Mouse (Mus musculus) lung, embryonic 15.5 days (tissue): ENCODE measurements at regions not wholly inside any gene's neighbourhood (a gene's known extent, or its start where the extent isn't known, plus 50 kb on each side); places are given as distances from the start of the nearest gene placed in this dataset.

ENCODE experiments used
- ATAC-seq: fragments of 200-750 bp; cut with Nextera tagmentation; 2 replicates; pipeline ENCODE4 v1.8.0; 2017; ENCODE audit warnings: moderate number of reproducible peaks, borderline replicate concordance; ENCODE audit not compliant: low FRiP score, low TSS enrichment; ENCODE audit errors: extremely low read depth
- H3K27ac ChIP-seq: fragments of 300-500 bp; sonication (generic); 2 replicates; pipeline ENCODE4 v1.5.1; 2015; ENCODE audit warnings: moderate library complexity, mild to moderate bottlenecking, inconsistent platforms
- H3K27me3 ChIP-seq: fragments of 300-500 bp; sonication (generic); 2 replicates; pipeline ENCODE4 v1.6.1; 2015; ENCODE audit warnings: inconsistent platforms
- H3K36me3 ChIP-seq: fragments of 300-500 bp; sonication (generic); 2 replicates; pipeline ENCODE4 v1.6.1; 2015; ENCODE audit warnings: inconsistent platforms
- H3K4me1 ChIP-seq: fragments of 300-500 bp; sonication (generic); 2 replicates; pipeline ENCODE4 v1.6.1; 2015; ENCODE audit warnings: inconsistent platforms
- H3K4me2 ChIP-seq: fragments of 300-500 bp; sonication (generic); 2 replicates; pipeline ENCODE4 v1.6.1; 2015; ENCODE audit warnings: inconsistent platforms, mild to moderate bottlenecking, moderate library complexity
- H3K4me3 ChIP-seq: fragments of 300-500 bp; sonication (generic); 2 replicates; pipeline ENCODE4 v1.5.1; 2015; ENCODE audit warnings: mild to moderate bottlenecking, inconsistent platforms
- H3K9ac ChIP-seq: fragments of 300-500 bp; sonication (generic); 2 replicates; pipeline ENCODE4 v1.6.1; 2015; ENCODE audit warnings: inconsistent platforms
- H3K9me3 ChIP-seq: fragments of 300-500 bp; sonication (generic); 2 replicates; pipeline ENCODE4 v1.6.1; 2016; ENCODE audit warnings: inconsistent platforms
- WGBS: fragments of 180-500 bp; shearing (Covaris S2); methylation state at CpG from one replicate; pipeline ENCODE4 v1.1.7; 2015; 5-methylcytosine and 5-hydroxymethylcytosine counted together

DNA sequence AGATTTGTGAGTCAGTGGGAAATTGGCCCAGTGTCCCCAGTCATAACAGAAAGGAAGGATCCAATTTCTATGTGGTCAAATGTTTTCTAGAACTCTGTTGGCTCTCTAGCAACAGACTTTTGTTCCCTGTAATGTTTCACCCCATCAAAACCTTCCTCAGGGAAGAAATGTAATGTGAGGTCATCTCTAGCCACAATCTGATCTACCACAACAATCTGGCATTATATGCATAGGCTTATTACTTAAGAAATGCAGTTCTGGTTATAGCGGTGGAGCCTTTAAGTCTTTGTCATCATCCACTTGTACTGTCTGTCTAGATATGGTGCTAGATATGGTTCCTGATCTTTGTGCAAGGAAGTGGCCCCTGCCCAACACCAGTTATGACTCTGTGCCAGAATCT is 178.4 kb upstream of the Pdzrn3 start:
- H3K4me1 ChIP-seq: no peaks in the 10 kb centered on the region
- ATAC-seq: no peak
- H3K27ac ChIP-seq: no peak overlapping the region
- H3K4me2 ChIP-seq: no peak overlapping the region
- H3K9ac ChIP-seq: no peak overlapping the region
- H3K9me3 ChIP-seq: no peaks in the 10 kb centered on the region
- H3K36me3 ChIP-seq: no peaks in the 10 kb centered on the region
- 92% methylated on average over 1 of the region's 1 CpGs for WGBS
- no peak overlapping the region for H3K4me3 ChIP-seq
- H3K27me3 ChIP-seq: no peaks in the 10 kb centered on the region

DNA sequence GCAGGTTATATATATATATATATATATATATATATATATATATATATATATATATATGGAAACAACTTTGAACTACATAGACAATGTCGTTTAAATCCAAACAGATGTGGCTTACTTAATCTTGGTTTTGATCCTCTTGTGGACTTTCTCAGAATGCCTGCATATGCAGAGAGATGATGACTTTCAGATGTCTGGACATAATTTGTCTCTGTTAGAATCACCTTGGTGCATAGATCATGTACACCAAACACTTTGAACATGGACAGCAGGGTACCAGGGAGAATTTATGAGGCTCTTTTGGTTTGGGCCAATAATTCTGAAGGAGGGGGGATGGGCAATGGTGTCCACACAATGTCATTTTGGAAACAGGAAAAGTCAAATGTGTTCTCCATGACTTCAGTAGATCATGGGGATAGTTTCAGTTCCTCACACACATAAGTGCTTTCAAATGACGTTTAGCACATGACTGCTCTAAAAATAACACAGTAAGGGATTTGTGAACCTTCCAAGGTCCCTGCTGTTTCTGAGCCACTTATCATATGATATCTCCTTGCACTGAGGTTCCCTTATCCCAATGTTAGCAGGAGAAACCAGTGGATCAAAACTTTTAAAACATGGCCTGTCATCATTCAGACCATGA is 177.4 kb upstream of the Pdzrn3 start:
- H3K4me3 ChIP-seq: no peak overlapping the region
- 34% methylated on average over 2 of the region's 2 CpGs for WGBS
- ATAC-seq: no peak
- H3K9ac ChIP-seq: no peak overlapping the region
- H3K4me1 ChIP-seq: no peaks in the 10 kb centered on the region
- H3K27me3 ChIP-seq: no peaks in the 10 kb centered on the region
- H3K4me2 ChIP-seq: no peak overlapping the region
- no peak overlapping the region for H3K27ac ChIP-seq
- H3K9me3 ChIP-seq: no peaks in the 10 kb centered on the region
- no peaks in the 10 kb centered on the region for H3K36me3 ChIP-seq

DNA sequence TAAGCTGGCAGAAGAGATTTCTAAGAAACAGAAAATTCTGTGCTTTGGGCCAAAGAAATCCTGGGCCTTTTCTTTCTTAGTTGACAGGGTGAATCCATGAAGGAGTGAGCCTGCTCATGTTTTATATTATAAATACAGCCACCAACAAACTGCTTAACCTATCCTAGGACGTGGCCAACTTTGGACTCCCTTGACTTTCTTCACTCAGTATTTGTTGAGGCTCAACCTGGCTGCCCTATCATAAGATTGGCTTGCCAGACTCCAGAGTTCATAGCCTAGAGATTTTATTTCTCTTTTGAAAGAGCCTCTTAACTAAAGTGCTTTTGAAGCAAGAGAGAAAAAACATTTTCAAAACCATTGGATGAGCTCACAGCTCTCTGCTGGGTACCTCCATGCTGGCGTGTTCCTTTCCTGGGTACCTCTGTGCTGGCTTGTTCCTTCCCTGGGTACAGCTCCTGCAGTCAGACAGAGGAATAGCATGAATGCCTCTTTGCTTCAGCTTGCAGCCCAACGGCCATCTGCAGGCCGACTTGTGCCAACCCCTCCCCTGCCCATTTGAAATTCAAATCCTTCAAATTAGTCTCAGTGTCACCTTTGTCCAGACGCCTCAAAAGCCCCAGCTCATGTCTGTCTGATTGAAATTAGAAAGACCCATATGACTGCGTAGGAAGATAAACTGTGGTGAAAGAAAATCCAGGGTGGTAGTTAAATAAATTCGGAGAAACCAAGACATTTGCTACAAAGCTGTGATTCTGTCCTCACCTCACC is 173.0 kb upstream of the Pdzrn3 start:
- WGBS: 35% methylated on average over 7 of the region's 7 CpGs
- ATAC-seq: no peak

DNA sequence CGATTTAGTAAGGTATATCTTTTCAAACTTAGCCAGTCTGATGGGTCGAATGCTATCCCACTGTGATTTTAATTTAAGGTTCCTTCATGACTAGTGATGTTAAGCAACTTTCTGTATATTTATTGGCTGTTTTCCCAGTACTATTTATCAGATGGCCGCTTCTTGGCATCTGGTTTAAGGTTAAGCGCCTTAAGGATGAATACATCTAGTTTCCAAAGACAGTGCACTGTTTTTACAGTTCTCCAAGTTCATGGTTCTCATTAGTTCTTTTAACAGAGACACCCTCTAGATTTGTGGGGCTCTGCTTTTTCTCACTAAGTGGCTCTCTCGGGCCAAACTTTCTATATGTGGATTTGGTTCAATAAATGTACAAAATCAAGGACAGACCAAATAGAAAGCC is 159.9 kb upstream of the Pdzrn3 start:
- peaks cover 7% of the 10 kb centered on the region; the same call in 1 of the 2 replicates for H3K4me1 ChIP-seq
- no peak overlapping the region for H3K27ac ChIP-seq
- no peak overlapping the region for H3K4me2 ChIP-seq
- peaks cover 3% of the 10 kb centered on the region; the same call in 1 of the 2 replicates for H3K27me3 ChIP-seq
- H3K4me3 ChIP-seq: no peak overlapping the region
- no peaks in the 10 kb centered on the region for H3K9me3 ChIP-seq
- WGBS: 54% methylated on average over 5 of the region's 5 CpGs
- no peaks in the 10 kb centered on the region for H3K36me3 ChIP-seq
- H3K9ac ChIP-seq: no peak overlapping the region
- no peak for ATAC-seq

More for the DNA sequence above, 173.0 kb upstream of the Pdzrn3 start:
- Histone ChIP-seq H3K36me3 (no peaks in the 10 kb centered on the region), H3K27ac (no peak overlapping the region), H3K9ac (no peak overlapping the region), H3K9me3 (no peaks in the 10 kb centered on the region), H3K4me1 (no peaks in the 10 kb centered on the region), H3K4me2 (no peak overlapping the region), H3K27me3 (no peaks in the 10 kb centered on the region), H3K4me3 (no peak overlapping the region)

DNA sequence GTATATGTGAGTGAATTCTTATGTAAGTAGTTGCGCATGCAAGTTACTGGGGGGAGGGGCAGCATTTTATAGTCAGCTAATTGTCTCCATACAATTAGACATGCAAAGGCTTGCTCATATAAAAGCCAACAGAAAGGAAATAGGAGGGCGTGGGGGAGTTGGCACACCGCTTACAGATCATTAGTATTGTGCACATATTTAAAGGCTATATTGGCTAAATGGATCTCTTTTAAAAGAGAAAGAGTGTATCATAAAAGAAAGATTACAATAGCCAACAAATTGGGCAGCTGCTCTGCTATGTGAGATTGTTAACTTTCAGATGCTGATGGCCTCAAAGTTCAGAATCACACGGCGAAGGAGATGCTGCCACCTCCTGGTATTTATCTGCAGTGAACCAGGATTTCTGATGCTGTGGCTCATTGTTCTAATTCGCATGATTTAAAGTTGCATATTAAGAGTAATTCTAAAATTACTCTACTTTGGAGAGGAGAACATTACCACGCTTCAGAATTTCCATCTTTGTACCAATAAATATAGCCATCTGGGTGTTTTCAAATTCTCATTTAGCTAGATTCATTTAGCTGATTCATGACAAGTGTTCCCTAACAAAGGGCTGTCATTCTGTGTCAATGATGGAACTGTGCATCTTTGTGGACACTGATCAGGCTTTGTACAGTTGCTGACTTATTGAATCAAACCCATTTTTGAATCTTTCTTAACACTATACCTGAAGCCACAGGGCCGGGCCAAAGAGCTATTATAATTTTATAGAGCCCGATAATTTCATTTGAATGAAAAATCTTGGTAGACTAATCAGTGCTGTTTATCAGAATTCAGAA is 156.7 kb upstream of the Pdzrn3 start:
- Histone ChIP-seq H3K9me3 (no peaks in the 10 kb centered on the region), H3K36me3 (no peaks in the 10 kb centered on the region), H3K4me3 (no peak overlapping the region), H3K27ac (0 out of 2 replicates have a peak overlapping the region, but pooled peaks have one; percentile 17), H3K9ac (no peak overlapping the region; the same call in 1 of the 2 replicates), H3K4me2 (no peak overlapping the region), H3K27me3 (peaks cover 3% of the 10 kb centered on the region; the same call in 1 of the 2 replicates), H3K4me1 (peaks cover 14% of the 10 kb centered on the region)
- peak; percentile 71; the same call in 1 of the 2 replicates for ATAC-seq
- 41% methylated on average over 9 of the region's 9 CpGs for WGBS

DNA sequence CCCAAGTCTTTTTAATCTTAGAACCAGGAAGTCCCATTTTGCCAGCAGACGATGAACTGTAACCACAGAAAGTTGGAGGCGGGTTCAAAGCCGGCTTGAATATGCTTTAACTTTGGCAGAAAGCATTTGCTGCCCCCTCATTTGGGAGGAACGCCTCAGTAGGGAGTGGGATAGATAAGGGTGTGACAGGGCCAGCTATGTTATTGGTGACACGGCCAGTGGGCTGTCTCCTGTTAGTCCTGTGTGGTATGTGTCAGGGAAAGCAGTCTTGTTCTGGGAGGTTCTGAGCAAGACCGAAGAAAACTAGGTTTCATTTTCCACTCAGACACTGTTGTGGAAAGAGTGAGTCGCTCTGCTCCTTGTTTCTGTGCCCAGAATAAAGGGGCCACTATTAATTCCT is 154.7 kb upstream of the Pdzrn3 start:
- no peak overlapping the region for H3K9ac ChIP-seq
- H3K9me3 ChIP-seq: no peaks in the 10 kb centered on the region
- H3K27ac ChIP-seq: 0 out of 2 replicates have a peak overlapping the region, but pooled peaks have one; percentile 15
- H3K27me3 ChIP-seq: peaks cover 3% of the 10 kb centered on the region; the same call in 1 of the 2 replicates
- no peaks in the 10 kb centered on the region for H3K36me3 ChIP-seq
- peaks cover 14% of the 10 kb centered on the region for H3K4me1 ChIP-seq
- H3K4me2 ChIP-seq: peak overlapping the region; percentile 39
- no peak overlapping the region for H3K4me3 ChIP-seq
- 26% methylated on average over 7 of the region's 7 CpGs for WGBS
- peak; percentile 13; the same call in 1 of the 2 replicates for ATAC-seq

DNA sequence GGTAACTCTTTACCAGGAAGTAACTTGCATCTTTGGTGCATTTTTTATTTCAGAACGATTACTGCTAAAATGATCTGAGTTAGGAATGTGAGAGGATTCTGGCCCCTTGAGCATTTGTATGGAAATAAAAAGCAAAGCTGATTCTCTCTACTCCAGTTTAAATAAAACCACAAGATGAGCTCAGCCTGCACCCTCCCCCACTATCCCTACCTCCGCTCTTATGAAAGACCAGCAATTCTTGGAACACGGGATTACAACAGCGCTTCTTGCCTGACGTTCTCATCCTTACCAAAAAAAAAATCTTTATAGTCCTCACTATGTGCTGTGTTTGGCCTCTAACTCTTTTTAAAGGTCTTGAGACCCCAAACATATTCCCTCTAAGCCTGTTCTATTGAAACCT is 154.2 kb upstream of the Pdzrn3 start:
- WGBS: 58% methylated on average over 5 of the region's 5 CpGs
- H3K27me3 ChIP-seq: peaks cover 3% of the 10 kb centered on the region; the same call in 1 of the 2 replicates
- peak overlapping the region; percentile 39; the same call in 1 of the 2 replicates for H3K4me2 ChIP-seq
- peaks cover 14% of the 10 kb centered on the region for H3K4me1 ChIP-seq
- no peaks in the 10 kb centered on the region for H3K36me3 ChIP-seq
- H3K9ac ChIP-seq: no peak overlapping the region
- H3K9me3 ChIP-seq: no peaks in the 10 kb centered on the region
- no peak for ATAC-seq
- H3K4me3 ChIP-seq: no peak overlapping the region
- no peak overlapping the region for H3K27ac ChIP-seq

DNA sequence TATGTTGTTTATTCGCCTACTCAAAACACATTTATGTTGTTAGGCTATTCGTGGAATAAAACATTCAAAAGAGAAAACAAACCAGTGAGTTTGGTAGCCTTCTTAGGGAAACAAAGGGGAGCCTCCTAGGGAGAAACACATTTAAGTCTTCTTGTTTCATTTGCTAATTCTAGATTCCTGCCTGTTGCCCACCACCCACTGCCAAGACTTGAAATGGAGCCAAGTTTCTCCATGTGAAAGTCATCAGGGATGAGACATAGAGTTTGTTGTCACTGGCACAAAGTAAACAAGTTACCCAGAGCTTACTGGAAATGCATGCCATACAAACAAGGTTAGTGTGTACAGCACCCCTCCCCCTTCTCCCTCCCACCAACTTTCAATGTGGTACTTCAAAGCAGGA is 147.4 kb upstream of the Pdzrn3 start:
- ATAC-seq: no peak
- WGBS: 70% methylated on average over 2 of the region's 2 CpGs

DNA sequence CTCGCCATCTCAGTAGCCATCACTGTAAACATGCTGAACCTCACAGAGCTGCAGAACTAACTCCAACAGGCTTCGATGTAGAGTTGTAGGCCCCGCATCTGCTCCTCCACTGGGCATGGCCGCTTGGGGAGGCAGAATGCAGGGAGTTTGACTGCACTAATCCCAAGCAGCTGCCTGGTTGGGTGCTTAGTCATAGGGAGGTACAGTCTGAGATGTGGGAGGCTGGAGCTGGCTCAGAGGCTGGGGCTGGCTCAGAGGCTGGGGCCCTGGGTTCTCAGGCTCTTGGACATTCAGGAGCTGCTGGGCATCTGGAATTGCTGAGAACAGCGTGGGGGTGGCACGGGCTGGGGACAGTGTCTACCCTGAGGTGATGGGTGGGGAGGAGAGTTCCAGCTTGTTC is 143.6 kb upstream of the Pdzrn3 start:
- Histone ChIP-seq H3K27me3 (no peaks in the 10 kb centered on the region), H3K4me3 (no peak overlapping the region), H3K4me2 (no peak overlapping the region), H3K36me3 (no peaks in the 10 kb centered on the region), H3K4me1 (peaks cover 14% of the 10 kb centered on the region), H3K27ac (no peak overlapping the region), H3K9ac (no peak overlapping the region), H3K9me3 (no peaks in the 10 kb centered on the region)
- no peak for ATAC-seq
- WGBS: 92% methylated on average over 6 of the region's 6 CpGs

More for the DNA sequence above, 147.4 kb upstream of the Pdzrn3 start:
- Histone ChIP-seq H3K4me1 (peaks cover 3% of the 10 kb centered on the region; the same call in 1 of the 2 replicates), H3K9me3 (no peaks in the 10 kb centered on the region), H3K36me3 (no peaks in the 10 kb centered on the region), H3K27me3 (no peaks in the 10 kb centered on the region), H3K4me2 (no peak overlapping the region), H3K4me3 (no peak overlapping the region), H3K9ac (no peak overlapping the region), H3K27ac (no peak overlapping the region)

DNA sequence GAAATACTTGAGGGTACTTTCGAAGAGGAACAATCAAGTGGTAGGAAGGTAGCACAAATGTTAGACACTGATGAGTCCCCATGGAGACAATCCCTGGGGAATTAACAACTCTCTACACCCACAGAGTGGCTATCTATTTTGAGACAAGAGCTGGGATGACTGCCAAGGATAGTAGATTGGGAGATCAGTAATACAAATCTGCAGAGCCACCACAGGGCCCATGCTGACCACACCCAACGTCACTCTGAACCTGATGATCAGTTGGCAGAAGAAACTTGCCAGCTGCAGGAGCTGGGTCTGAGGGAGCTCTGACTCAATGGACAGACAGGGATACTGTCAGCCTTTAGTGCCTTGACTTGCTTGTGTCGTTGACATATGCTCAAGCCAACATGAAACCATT is 143.1 kb upstream of the Pdzrn3 start:
- Histone ChIP-seq H3K27me3 (no peaks in the 10 kb centered on the region), H3K4me2 (no peak overlapping the region), H3K4me3 (no peak overlapping the region), H3K4me1 (peaks cover 14% of the 10 kb centered on the region), H3K27ac (no peak overlapping the region), H3K9ac (no peak overlapping the region), H3K36me3 (no peaks in the 10 kb centered on the region), H3K9me3 (no peaks in the 10 kb centered on the region)
- WGBS: 71% methylated on average over 3 of the region's 3 CpGs
- no peak for ATAC-seq

DNA sequence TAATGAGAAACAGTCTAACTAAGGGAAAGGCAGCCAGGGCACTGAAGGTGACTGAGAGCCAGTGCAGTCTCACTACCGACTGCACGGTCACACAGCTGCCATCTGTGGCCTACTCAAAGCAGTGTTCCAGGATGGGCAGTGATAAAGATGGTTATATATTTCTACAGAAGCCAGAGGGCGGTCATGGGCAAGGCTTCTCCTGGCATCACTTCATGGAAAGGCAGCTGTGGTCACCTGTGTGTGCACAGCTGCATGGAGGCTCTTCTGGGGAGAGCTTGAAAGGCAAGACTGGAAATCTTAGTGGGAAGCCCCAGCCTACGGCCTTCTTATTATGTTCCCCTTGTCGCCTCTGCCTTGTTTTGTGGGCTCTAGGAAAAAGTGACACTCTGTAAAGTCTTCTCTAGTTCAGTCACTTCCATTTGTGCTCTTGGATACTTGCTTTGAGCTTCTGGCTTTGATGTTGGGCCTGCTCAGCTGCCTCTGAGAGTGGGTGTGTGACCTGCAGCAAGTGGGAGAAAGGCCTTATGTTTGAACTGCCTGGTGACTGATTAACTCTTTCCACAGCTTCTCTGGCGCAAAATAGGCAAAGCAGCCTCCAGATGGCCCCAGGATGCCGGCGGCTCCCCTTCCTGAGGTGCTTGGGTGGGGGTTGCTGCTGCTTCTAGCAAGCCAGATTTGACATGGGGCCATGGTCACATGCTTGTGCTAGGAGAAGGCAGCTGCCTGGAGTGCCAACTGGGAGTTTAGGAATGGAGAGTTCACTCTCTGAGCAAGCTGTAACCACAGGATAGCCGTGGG is 141.4 kb upstream of the Pdzrn3 start:
- no peaks in the 10 kb centered on the region for H3K27me3 ChIP-seq
- H3K27ac ChIP-seq: peak overlapping the region; percentile 38; the same call in 1 of the 2 replicates
- H3K9me3 ChIP-seq: no peaks in the 10 kb centered on the region
- H3K4me2 ChIP-seq: no peak overlapping the region
- WGBS: 26% methylated on average over 9 of the region's 9 CpGs
- no peak overlapping the region for H3K9ac ChIP-seq
- no peaks in the 10 kb centered on the region for H3K36me3 ChIP-seq
- peaks cover 11% of the 10 kb centered on the region for H3K4me1 ChIP-seq
- H3K4me3 ChIP-seq: no peak overlapping the region
- ATAC-seq: peak; percentile 64
